Mouse (Mus musculus): Measurements from ENCODE around the gene Irs2.

DNA sequence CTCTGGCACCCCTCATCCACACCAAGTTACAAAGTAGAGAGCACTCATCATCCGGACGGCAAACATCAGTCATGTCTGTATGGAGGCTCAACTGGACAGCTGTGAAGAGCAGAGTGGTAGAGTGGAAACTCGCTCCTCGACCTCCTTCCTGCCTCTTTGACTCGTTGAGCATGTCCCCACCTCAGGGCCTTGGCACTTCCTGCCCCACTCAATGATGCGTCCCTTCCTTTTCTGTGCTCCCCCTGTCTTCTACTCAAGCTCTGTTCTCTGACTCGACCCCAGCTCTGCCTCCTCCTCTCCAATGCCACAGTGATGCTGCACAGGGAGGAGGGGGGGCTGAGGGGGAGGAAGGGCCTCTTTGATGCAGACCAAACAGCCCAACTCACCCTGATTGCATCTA is 28.3 kb downstream of the Irs2 start:
- TF ChIP-seq POLR2A (IDR thresholded peaks at IDR 0.05; ENCODE audit: borderline replicate concordance, low read depth, low read length) (no peak), CTCF (IDR thresholded peaks at IDR 0.05; ENCODE audit: low read depth, low read length) (no peak)

Measured in bone marrow macrophage, adult 2 months (primary cell).